Mouse (Mus musculus): ENCODE measurements around the gene Rragb. TPM values are rescaled to one million over a fixed set of nuclear protein-coding genes. Genes with fewer than 3 reads are reported as not detected.
"Not testable (repeated sequence)": the region's sequence is repeated elsewhere in the genome, so short reads cannot be mapped to it uniquely, and the experiment has no call there.

Rragb gene
- polyA plus RNA-seq (2012; rRNA removed): 96.4 and 101 TPM in 2 replicates

GRCm38 (mm10) chrX:153139734-153140515, at the start of gene Rragb:
Gene Rragb (plus strand): TSS chrX:153139981.
- Histone ChIP-seq H3K27ac (ENCODE audit: insufficient read depth, low read length) (peak within 1 kb of the TSS; percentile 77), H3K27me3 (ENCODE audit: control insufficient read depth, insufficient read depth, low read length) (no peaks in the 10 kb centered on the region), H3K4me1 (ENCODE audit: control insufficient read depth, insufficient read depth, low read length) (no peaks in the 10 kb centered on the region), H3K4me3 (replicated peaks; ENCODE audit: insufficient read depth, low read depth, low read length) (peak within 1 kb of the TSS; percentile 98)
- peak; percentile 58; the same call in 1 of the 2 replicates for TF ChIP-seq POLR2A (IDR thresholded peaks at IDR 0.05; ENCODE audit: borderline replicate concordance, insufficient read depth, low read length)
- peak; percentile 22; the same call in 1 of the 2 replicates for TF ChIP-seq CTCF (IDR thresholded peaks at IDR 0.05; ENCODE audit: borderline replicate concordance, insufficient read depth, low read depth, low read length)
- peak; percentile 88 to 95 for DNase-seq
- 9% methylated on average over 47 of the region's 47 CpGs for WGBS

- Histone ChIP-seq H3K4me1 (ENCODE audit: control insufficient read depth, insufficient read depth, low read length) (no peaks in the 10 kb centered on the region), H3K27me3 (ENCODE audit: control insufficient read depth, insufficient read depth, low read length) (no peaks in the 10 kb centered on the region), H3K27ac (ENCODE audit: insufficient read depth, low read length) (no peak within 1 kb of the TSS), H3K4me3 (replicated peaks; ENCODE audit: insufficient read depth, low read depth, low read length) (no peak within 1 kb of the TSS)
- WGBS: 17% methylated on average over 2 of the region's 3 CpGs
- no peak for DNase-seq
- TF ChIP-seq POLR2A (IDR thresholded peaks at IDR 0.05; ENCODE audit: borderline replicate concordance, insufficient read depth, low read length) (no peak), CTCF (IDR thresholded peaks at IDR 0.05; ENCODE audit: borderline replicate concordance, insufficient read depth, low read depth, low read length) (no peak)
These were observed 21.3 kb upstream of the Rragb start, which contains the start of gene Foxr2 for GRCm38 (mm10) chrX:153118486-153118885. Gene Foxr2 (plus strand): TSS chrX:153118786.

- Histone ChIP-seq H3K4me3 (replicated peaks; ENCODE audit: insufficient read depth, low read depth, low read length) (no peak overlapping the region), H3K27ac (ENCODE audit: insufficient read depth, low read length) (no peak overlapping the region), H3K4me1 (ENCODE audit: control insufficient read depth, insufficient read depth, low read length) (no peaks in the 10 kb centered on the region), H3K27me3 (ENCODE audit: control insufficient read depth, insufficient read depth, low read length) (no peaks in the 10 kb centered on the region)
- no peak for DNase-seq
- WGBS: 32% methylated on average over 2 of the region's 2 CpGs
- TF ChIP-seq POLR2A (IDR thresholded peaks at IDR 0.05; ENCODE audit: borderline replicate concordance, insufficient read depth, low read length): no peak
- TF ChIP-seq CTCF (IDR thresholded peaks at IDR 0.05; ENCODE audit: borderline replicate concordance, insufficient read depth, low read depth, low read length): no peak
These were observed 20.8 kb upstream of the Rragb start for GRCm38 (mm10) chrX:153119013-153119412.

- 80% methylated on average over 3 of the region's 3 CpGs for WGBS
- DNase-seq: no peak
- no peak overlapping the region for H3K4me3 ChIP-seq (replicated peaks; ENCODE audit: insufficient read depth, low read depth, low read length)
- no peak overlapping the region for H3K27ac ChIP-seq (ENCODE audit: insufficient read depth, low read length)
- no peaks in the 10 kb centered on the region for H3K4me1 ChIP-seq (ENCODE audit: control insufficient read depth, insufficient read depth, low read length)
- TF ChIP-seq CTCF (IDR thresholded peaks at IDR 0.05; ENCODE audit: borderline replicate concordance, insufficient read depth, low read depth, low read length) (no peak), POLR2A (IDR thresholded peaks at IDR 0.05; ENCODE audit: borderline replicate concordance, insufficient read depth, low read length) (no peak)
- no peaks in the 10 kb centered on the region for H3K27me3 ChIP-seq (ENCODE audit: control insufficient read depth, insufficient read depth, low read length)
These were observed 2.9 kb downstream of the Rragb start for GRCm38 (mm10) chrX:153142656-153143055.

- 28% methylated on average over 1 of the region's 1 CpGs for WGBS
- DNase-seq: no peak
- Histone ChIP-seq H3K4me1 (ENCODE audit: control insufficient read depth, insufficient read depth, low read length) (no peaks in the 10 kb centered on the region), H3K27me3 (ENCODE audit: control insufficient read depth, insufficient read depth, low read length) (no peaks in the 10 kb centered on the region), H3K4me3 (replicated peaks; ENCODE audit: insufficient read depth, low read depth, low read length) (no peak overlapping the region), H3K27ac (ENCODE audit: insufficient read depth, low read length) (no peak overlapping the region)
- TF ChIP-seq POLR2A (IDR thresholded peaks at IDR 0.05; ENCODE audit: borderline replicate concordance, insufficient read depth, low read length) (no peak), CTCF (IDR thresholded peaks at IDR 0.05; ENCODE audit: borderline replicate concordance, insufficient read depth, low read depth, low read length) (no peak)
These were observed 12.0 kb downstream of the Rragb start for GRCm38 (mm10) chrX:153151766-153152165.

GRCm38 (mm10) chrX:153155322-153155721, 15.5 kb downstream of the Rragb start:
- H3K4me3 ChIP-seq (replicated peaks; ENCODE audit: insufficient read depth, low read depth, low read length): no peak overlapping the region
- H3K27me3 ChIP-seq (ENCODE audit: control insufficient read depth, insufficient read depth, low read length): no peaks in the 10 kb centered on the region
- no peaks in the 10 kb centered on the region for H3K4me1 ChIP-seq (ENCODE audit: control insufficient read depth, insufficient read depth, low read length)
- 52% methylated on average over 3 of the region's 3 CpGs for WGBS
- H3K27ac ChIP-seq (ENCODE audit: insufficient read depth, low read length): no peak overlapping the region
- TF ChIP-seq CTCF (IDR thresholded peaks at IDR 0.05; ENCODE audit: borderline replicate concordance, insufficient read depth, low read depth, low read length) (peak; percentile 54; the same call in 1 of the 2 replicates), POLR2A (IDR thresholded peaks at IDR 0.05; ENCODE audit: borderline replicate concordance, insufficient read depth, low read length) (no peak)
- peak; percentile 17 to 26 for DNase-seq

GRCm38 (mm10) chrX:153174786-153175185, 35.0 kb downstream of the Rragb start:
- TF ChIP-seq CTCF (IDR thresholded peaks at IDR 0.05; ENCODE audit: borderline replicate concordance, insufficient read depth, low read depth, low read length) (no peak), POLR2A (IDR thresholded peaks at IDR 0.05; ENCODE audit: borderline replicate concordance, insufficient read depth, low read length) (no peak)
- Histone ChIP-seq H3K27ac (ENCODE audit: insufficient read depth, low read length) (no peak overlapping the region), H3K27me3 (ENCODE audit: control insufficient read depth, insufficient read depth, low read length) (no peaks in the 10 kb centered on the region), H3K4me1 (ENCODE audit: control insufficient read depth, insufficient read depth, low read length) (no peaks in the 10 kb centered on the region), H3K4me3 (replicated peaks; ENCODE audit: insufficient read depth, low read depth, low read length) (no peak overlapping the region)
- WGBS: 5% methylated on average over 1 of the region's 1 CpGs
- no peak for DNase-seq

- 77% methylated on average over 2 of the region's 2 CpGs for WGBS
- no peaks in the 10 kb centered on the region for H3K27me3 ChIP-seq (ENCODE audit: control insufficient read depth, insufficient read depth, low read length)
- no peaks in the 10 kb centered on the region for H3K4me1 ChIP-seq (ENCODE audit: control insufficient read depth, insufficient read depth, low read length)
- DNase-seq: no peak
- TF ChIP-seq CTCF (IDR thresholded peaks at IDR 0.05; ENCODE audit: borderline replicate concordance, insufficient read depth, low read depth, low read length) (no peak), POLR2A (IDR thresholded peaks at IDR 0.05; ENCODE audit: borderline replicate concordance, insufficient read depth, low read length) (no peak)
- no peak overlapping the region for H3K4me3 ChIP-seq (replicated peaks; ENCODE audit: insufficient read depth, low read depth, low read length)
- H3K27ac ChIP-seq (ENCODE audit: insufficient read depth, low read length): no peak overlapping the region
These were observed 42.4 kb downstream of the Rragb start for GRCm38 (mm10) chrX:153182221-153182620.

GRCm38 (mm10) chrX:153199185-153199584, 59.4 kb downstream of the Rragb start:
- H3K27me3 ChIP-seq (ENCODE audit: control insufficient read depth, insufficient read depth, low read length); H3K4me3 ChIP-seq (replicated peaks; ENCODE audit: insufficient read depth, low read depth, low read length); H3K27ac ChIP-seq (ENCODE audit: insufficient read depth, low read length); DNase-seq; H3K4me1 ChIP-seq (ENCODE audit: control insufficient read depth, insufficient read depth, low read length): not testable (repeated sequence)
- WGBS: 67% methylated on average over 2 of the region's 2 CpGs
